Mouse (Mus musculus) ES-E14 (cell line): ENCODE measurements around the gene Dcpp1.

Experiments
- HCFC1 ChIP-seq: IDR thresholded peaks from 2 replicates; pipeline ENCODE4 v1.6.1; 2012; ENCODE audit warnings: low read length, inconsistent platforms, borderline replicate concordance; ENCODE audit not compliant: insufficient read depth
- MAFK ChIP-seq: IDR thresholded peaks from 2 replicates; pipeline ENCODE4 v1.6.1; 2014; ENCODE audit warnings: mild to moderate bottlenecking, low read depth, low read length, inconsistent platforms; ENCODE audit not compliant: insufficient read depth
- ZC3H11A ChIP-seq: IDR thresholded peaks from 2 replicates; pipeline ENCODE4 v1.6.1; 2012; ENCODE audit warnings: low read depth, mild to moderate bottlenecking, inconsistent platforms, low read length, borderline replicate concordance
- ZNF384 ChIP-seq: IDR thresholded peaks from 2 replicates; pipeline ENCODE4 v1.6.1; 2012; ENCODE audit warnings: low read depth, low read length, inconsistent platforms

DNA sequence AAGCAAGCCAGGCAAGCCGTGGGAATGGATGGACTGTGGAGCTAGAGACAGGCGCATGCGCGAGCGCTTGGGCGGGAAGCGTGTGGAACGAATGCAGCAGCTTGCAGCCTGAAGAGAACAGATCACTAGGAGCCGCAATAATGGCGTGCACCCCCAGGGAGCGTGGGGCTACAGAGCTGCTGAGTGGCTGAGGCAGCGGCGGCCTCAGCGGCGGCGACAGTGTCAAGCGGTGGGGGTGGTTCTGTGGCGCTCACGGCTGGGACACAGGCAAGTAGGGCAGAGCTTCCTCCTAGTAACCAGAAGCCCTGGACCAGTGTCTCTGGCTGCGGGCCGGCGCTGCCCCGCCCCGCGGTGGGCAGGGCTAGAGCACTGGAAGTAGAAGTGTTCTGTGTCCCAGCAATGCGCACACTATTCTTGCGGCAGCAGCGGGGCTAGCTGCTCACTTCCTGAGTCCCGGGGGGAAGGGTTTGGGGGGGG is 43.9 kb downstream of the Dcpp1 start:
- TF ChIP-seq MAFK (no peak), HCFC1 (no peak), ZC3H11A (no peak), ZNF384 (no peak)
